Mouse (Mus musculus) myocyte (in vitro differentiated cells): ENCODE results near the gene Cmpk2. TPM values are rescaled to one million over a fixed set of nuclear protein-coding genes. Genes with fewer than 3 reads are reported as not detected.

Source experiments
- H3K27me3 ChIP-seq: one replicate; pipeline ENCODE4 v1.6.1; 2011; ENCODE audit not compliant: control insufficient read depth, insufficient read depth, insufficient read length
- H3K36me3 ChIP-seq: one replicate; pipeline ENCODE4 v1.6.1; 2011; ENCODE audit not compliant: control insufficient read depth, insufficient read depth
- H3K4me2 ChIP-seq: one replicate; pipeline ENCODE4 v1.6.1; 2011; ENCODE audit warnings: low read depth, control low read depth
- H3K4me3 ChIP-seq: one replicate; pipeline ENCODE4 v1.5.1; 2011; ENCODE audit warnings: mild to moderate bottlenecking, control low read depth, moderate library complexity
- H3K79me2 ChIP-seq: one replicate; pipeline ENCODE4 v1.6.1; 2011; ENCODE audit not compliant: control insufficient read depth, insufficient read depth
- H3ac ChIP-seq: one replicate; pipeline ENCODE4 v1.6.1; 2011; ENCODE audit not compliant: control insufficient read depth, insufficient read length
- CEBPB ChIP-seq: IDR thresholded peaks from 2 replicates; pipeline ENCODE4 v1.6.1; 2011; ENCODE audit warnings: mild to moderate bottlenecking, moderate library complexity; ENCODE audit not compliant: poor library complexity, insufficient read depth, severe bottlenecking
- E2F4 ChIP-seq: IDR thresholded peaks from one replicate; pipeline ENCODE4 v1.6.1; 2011; ENCODE audit warnings: mild to moderate bottlenecking, control low read depth, moderate library complexity; ENCODE audit not compliant: insufficient read depth
- MAX ChIP-seq: IDR thresholded peaks from one replicate; pipeline ENCODE4 v1.6.1; 2011; ENCODE audit warnings: low read depth, mild to moderate bottlenecking, control low read depth
- MYOD1 ChIP-seq, 3 experiments: IDR thresholded peaks; one replicate each; pipeline ENCODE4 v1.6.1; 2011; ENCODE audit warnings: control low read depth in 2 of 3, low read depth in 2 of 3, mild to moderate bottlenecking in 2 of 3, moderate library complexity in 1 of 3; ENCODE audit not compliant: insufficient read length in 2 of 3, control insufficient read depth in 1 of 3
- MYOG ChIP-seq, 3 experiments: IDR thresholded peaks; one replicate each; pipeline ENCODE4 v1.6.1; 2011; ENCODE audit warnings: control low read depth in 2 of 3, low read depth in 2 of 3, mild to moderate bottlenecking in 2 of 3; ENCODE audit not compliant: insufficient read length in 2 of 3, control insufficient read depth in 1 of 3, insufficient read depth in 1 of 3
- POLR2A ChIP-seq: IDR thresholded peaks from one replicate; pipeline ENCODE4 v1.6.1; 2011; ENCODE audit warnings: low read depth, mild to moderate bottlenecking, control low read depth, moderate library complexity; ENCODE audit not compliant: insufficient read length
- POLR2AphosphoS2 ChIP-seq: IDR thresholded peaks from one replicate; pipeline ENCODE4 v1.6.1; 2011; ENCODE audit warnings: low read depth, control low read depth; ENCODE audit not compliant: insufficient read length
- REST ChIP-seq: IDR thresholded peaks from one replicate; pipeline ENCODE4 v1.6.1; 2011; ENCODE audit warnings: mild to moderate bottlenecking, control low read depth, moderate library complexity; ENCODE audit not compliant: insufficient read depth, insufficient read length
- SRF ChIP-seq: IDR thresholded peaks from one replicate; pipeline ENCODE4 v1.6.1; 2011; ENCODE audit warnings: low read depth; ENCODE audit not compliant: control insufficient read depth, insufficient read length
- TCF12 ChIP-seq: IDR thresholded peaks from one replicate; pipeline ENCODE4 v1.6.1; 2011; ENCODE audit warnings: mild to moderate bottlenecking, control low read depth; ENCODE audit not compliant: poor library complexity, insufficient read depth, severe bottlenecking
- TCF3 ChIP-seq: IDR thresholded peaks from one replicate; pipeline ENCODE4 v1.6.1; 2011; ENCODE audit warnings: low read depth, control low read depth; ENCODE audit not compliant: insufficient read length
- USF1 ChIP-seq: IDR thresholded peaks from one replicate; pipeline ENCODE4 v1.6.1; 2011; ENCODE audit warnings: low read depth, mild to moderate bottlenecking, control low read depth, moderate library complexity
- polyA plus RNA-seq: library from polyadenylated mRNA; unstranded; fragments of >200 nt; fragmentation: generic; extraction: Trizol; gene quantifications from one replicate; pipeline ENCODE4 v1.2.1, GENCODE M21; 2012; ENCODE audit warnings: missing spikeins

Cmpk2 gene
- polyA plus RNA-seq, 1 experiment = not detected

DNA sequence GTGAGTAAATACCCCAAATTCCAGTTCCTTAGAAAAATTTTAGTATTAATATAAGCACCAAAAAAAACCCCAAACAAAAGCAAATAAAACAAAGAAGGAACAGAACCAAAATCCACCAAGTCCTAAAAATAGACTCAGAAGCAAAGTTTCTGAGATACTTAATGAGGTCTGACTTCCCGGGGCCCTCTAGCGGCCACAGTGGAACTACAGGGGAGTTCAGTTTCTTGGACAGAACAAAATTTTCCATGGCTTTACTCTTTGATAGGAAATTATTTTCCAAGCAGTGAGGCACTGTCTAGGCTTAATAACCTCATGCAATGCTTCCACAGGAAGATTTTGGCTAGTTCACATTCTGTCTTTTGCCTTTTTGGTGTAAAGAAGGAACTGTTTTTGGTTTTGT lies 24.9 kb upstream of the Cmpk2 start:
- Histone ChIP-seq H3K4me3 (no peak overlapping the region), H3K27me3 (no peaks in the 10 kb centered on the region), H3K36me3 (no peaks in the 10 kb centered on the region), H3ac (no peak overlapping the region), H3K4me2 (no peak overlapping the region), H3K79me2 (no peaks in the 10 kb centered on the region)
- TF ChIP-seq TCF3 = no peak
- no peak for TF ChIP-seq POLR2AphosphoS2
- no peak for TF ChIP-seq POLR2A
- no peak for TF ChIP-seq MYOD1 (IDR thresholded peaks at IDR 0.05; ENCODE audit: control insufficient read depth in 1 of 3, insufficient read length in 2 of 3, low read depth in 2 of 3)
- no peak for TF ChIP-seq USF1
- no peak for TF ChIP-seq MYOG (IDR thresholded peaks at IDR 0.05; ENCODE audit: control insufficient read depth in 1 of 3, insufficient read depth in 1 of 3, insufficient read length in 2 of 3, low read depth in 2 of 3)
- no peak for TF ChIP-seq MAX

DNA sequence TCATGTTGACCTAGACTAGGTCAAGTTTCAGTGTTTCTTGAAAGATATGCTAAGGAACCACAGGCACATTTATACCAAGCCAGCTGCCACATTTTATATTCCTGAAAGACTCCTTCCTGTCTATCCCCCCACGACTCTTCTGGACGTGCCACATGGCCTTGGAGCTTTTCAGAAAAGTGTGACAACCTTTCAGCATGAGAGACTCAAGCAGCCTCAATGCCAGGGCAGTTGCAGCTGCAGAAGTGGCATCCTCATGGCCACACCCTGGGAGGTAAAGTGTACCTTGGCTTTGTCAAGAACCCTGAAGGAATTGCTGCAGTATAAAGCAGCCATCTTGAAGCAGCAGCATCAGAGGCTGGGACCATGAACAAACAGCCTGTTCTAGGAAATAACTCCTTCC lies 24.5 kb upstream of the Cmpk2 start:
- H3K36me3 ChIP-seq = no peaks in the 10 kb centered on the region
- no peak overlapping the region for H3K4me3 ChIP-seq
- TF ChIP-seq POLR2AphosphoS2 (no peak), MYOD1 (IDR thresholded peaks at IDR 0.05; ENCODE audit: control insufficient read depth in 1 of 3, insufficient read length in 2 of 3, low read depth in 2 of 3) (no peak), TCF12 (no peak), E2F4 (no peak), POLR2A (no peak), TCF3 (no peak), MAX (no peak), MYOG (IDR thresholded peaks at IDR 0.05; ENCODE audit: control insufficient read depth in 1 of 3, insufficient read depth in 1 of 3, insufficient read length in 2 of 3, low read depth in 2 of 3) (no peak), REST (no peak), SRF (no peak), USF1 (no peak), CEBPB (no peak)
- H3K79me2 ChIP-seq = no peaks in the 10 kb centered on the region
- no peaks in the 10 kb centered on the region for H3K27me3 ChIP-seq
- no peak overlapping the region for H3ac ChIP-seq
- H3K4me2 ChIP-seq = no peak overlapping the region

DNA sequence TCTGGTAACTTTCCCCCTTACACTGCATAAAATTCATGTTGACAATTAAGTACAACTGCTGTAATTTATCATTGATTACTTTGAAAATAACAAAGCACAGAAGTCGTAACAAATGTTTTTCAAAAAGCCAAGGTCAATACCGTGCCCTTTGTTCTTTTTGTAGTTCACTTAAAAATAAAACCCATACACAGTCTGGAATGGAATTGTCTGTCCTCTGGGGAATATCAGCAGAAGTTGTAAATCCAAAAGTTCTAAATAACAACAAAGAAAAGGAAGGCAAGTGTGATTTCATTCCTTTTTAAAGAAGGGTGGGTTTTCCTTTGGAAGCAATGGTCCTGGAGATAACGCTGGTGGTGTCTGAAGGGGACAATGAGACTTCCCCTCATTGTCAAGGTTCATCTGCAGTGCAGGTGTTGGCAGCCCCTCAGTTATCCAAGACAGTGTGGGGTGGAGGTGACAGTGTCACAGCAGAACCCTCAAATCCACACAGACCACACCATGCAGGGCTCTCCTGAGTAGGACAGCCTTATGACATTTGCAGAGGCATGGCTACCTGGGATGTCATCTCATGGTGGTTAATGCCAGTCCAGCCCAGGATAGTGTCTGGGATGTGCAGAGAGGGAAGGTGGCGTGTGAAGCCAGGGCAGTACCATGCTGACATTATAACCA lies 22.5 kb upstream of the Cmpk2 start:
- H3K36me3 ChIP-seq = no peaks in the 10 kb centered on the region

DNA sequence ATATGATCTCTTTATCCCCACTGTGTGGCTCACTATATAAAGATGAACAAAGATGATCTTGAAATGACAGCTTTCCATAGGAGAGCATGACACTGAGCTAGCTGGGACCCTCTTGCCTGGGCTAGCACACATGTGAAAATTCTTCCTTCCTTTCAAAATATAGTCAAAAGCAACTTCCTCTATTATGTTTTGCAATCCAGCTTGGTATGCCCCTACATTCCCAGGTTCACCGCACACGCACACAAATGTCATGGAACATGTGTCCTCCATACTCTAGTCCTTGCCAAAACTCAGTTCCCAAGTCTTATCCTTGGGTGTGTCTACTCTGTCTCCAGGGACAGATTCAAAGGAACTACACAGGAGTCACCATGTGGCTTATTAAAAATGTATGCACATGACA lies 19.5 kb upstream of the Cmpk2 start:
- no peak overlapping the region for H3K4me3 ChIP-seq
- H3K27me3 ChIP-seq = no peaks in the 10 kb centered on the region
- H3K36me3 ChIP-seq = no peaks in the 10 kb centered on the region
- no peak overlapping the region for H3ac ChIP-seq
- TF ChIP-seq MYOG (IDR thresholded peaks at IDR 0.05; ENCODE audit: control insufficient read depth in 1 of 3, insufficient read depth in 1 of 3, insufficient read length in 2 of 3, low read depth in 2 of 3) (no peak), REST (no peak), SRF (no peak), TCF3 (no peak), MYOD1 (IDR thresholded peaks at IDR 0.05; ENCODE audit: control insufficient read depth in 1 of 3, insufficient read length in 2 of 3, low read depth in 2 of 3) (no peak), MAX (no peak), CEBPB (no peak), POLR2A (no peak), USF1 (no peak), E2F4 (no peak), TCF12 (no peak), POLR2AphosphoS2 (no peak)
- H3K4me2 ChIP-seq = no peak overlapping the region
- H3K79me2 ChIP-seq = no peaks in the 10 kb centered on the region

More for the DNA sequence above, 22.5 kb upstream of the Cmpk2 start:
- TF ChIP-seq SRF (no peak), MYOG (IDR thresholded peaks at IDR 0.05; ENCODE audit: control insufficient read depth in 1 of 3, insufficient read depth in 1 of 3, insufficient read length in 2 of 3, low read depth in 2 of 3) (no peak), POLR2A (no peak), TCF12 (no peak), TCF3 (no peak), E2F4 (no peak), USF1 (no peak), POLR2AphosphoS2 (no peak), REST (no peak)
- no peak overlapping the region for H3K4me3 ChIP-seq
- no peaks in the 10 kb centered on the region for H3K79me2 ChIP-seq
- no peaks in the 10 kb centered on the region for H3K27me3 ChIP-seq
- H3K4me2 ChIP-seq = no peak overlapping the region
- H3ac ChIP-seq = no peak overlapping the region

DNA sequence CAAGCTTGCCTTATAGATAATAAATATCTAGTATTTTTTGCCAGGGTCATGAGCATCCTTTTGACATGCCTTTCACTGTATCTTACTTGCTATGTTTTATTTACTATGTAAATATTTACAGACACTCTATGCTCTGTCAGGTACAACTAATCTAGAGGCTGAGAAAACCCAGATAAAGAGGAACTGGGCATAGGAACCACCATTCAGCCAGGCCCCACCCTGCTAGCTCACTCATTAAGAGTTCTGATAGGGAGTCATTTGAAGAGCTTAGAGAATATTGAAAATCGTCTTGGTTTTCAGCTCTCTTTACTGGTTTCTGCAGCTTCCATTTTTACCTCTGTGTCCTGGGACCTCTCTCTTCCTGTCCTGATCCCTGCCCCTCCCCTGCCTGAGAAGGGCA lies 17.9 kb upstream of the Cmpk2 start:
- Histone ChIP-seq H3K27me3 (no peaks in the 10 kb centered on the region), H3K79me2 (no peaks in the 10 kb centered on the region), H3K4me3 (no peak overlapping the region), H3K4me2 (no peak overlapping the region), H3K36me3 (no peaks in the 10 kb centered on the region), H3ac (no peak overlapping the region)
- no peak for TF ChIP-seq USF1
- TF ChIP-seq MAX = no peak
